Mouse (Mus musculus) naive thymus-derived CD4-positive, alpha-beta T cell, adult 2 months (primary cell): Measurements from ENCODE around the gene Secisbp2.
"Not testable (repeated sequence)": the region's sequence is repeated elsewhere in the genome, so short reads cannot be mapped to it uniquely, and the experiment has no call there.

ENCODE experiments used
- DNase-seq: peaks from one replicate; pipeline ENCODE4 v3.0.0-alpha.2; 2011; ENCODE audit warnings: low read depth

Secisbp2 gene

DNA sequence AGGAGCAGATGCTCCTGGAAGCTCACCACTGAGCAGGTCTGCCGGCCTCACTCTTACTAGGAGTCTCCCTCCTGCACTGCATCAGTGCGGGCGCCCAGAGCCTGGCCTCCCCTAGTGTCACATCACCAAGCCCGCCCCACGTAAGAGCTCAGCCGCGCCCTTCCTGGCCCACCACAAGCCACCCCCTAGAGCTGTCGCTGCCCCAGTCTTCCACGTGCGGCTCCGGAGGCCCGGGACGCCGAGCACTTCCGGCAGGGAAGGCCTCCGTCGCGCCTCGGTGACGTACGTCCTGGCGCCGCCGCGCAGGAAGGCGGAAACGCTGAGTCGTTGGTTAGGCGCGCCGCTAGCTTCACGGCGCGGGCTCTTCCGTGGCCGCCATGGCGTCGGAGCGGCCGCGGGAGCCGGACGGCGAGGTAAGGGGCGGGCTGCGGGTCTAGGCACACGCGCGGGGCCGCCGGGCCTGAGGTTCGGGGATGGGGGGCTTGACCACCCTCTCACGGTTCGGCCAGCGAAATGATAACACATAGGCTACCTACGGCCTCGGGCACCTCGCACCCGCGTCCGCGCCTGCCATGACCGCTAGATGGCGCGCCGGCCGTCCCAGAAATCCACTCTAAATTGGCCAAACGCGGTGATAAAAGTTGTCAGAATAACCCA is at the start of gene Secisbp2:
Secisbp2 (plus strand) TSS at position 290 of the 657 bp plus-strand sequence.
- peak; percentile 95 for DNase-seq

DNA sequence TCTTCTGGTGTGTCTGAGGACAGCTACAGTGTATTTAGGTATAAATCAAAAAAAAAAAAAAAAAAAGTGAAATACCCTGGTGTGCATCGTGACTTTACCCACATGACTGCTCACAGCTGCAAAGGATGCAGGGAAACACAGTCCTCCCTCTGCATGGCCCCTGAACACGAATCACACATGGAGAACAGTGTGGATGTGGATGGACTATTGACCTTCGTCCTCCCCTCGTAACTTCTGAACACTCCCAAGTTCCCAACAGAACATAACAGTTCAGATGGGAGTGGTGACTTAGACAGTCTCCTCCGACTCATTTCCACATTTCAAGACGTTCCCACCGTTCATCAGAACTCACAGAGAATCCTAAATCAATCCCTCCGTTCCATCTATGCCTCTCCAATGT is 48.7 kb upstream of the Secisbp2 start:
- no peak for DNase-seq

DNA sequence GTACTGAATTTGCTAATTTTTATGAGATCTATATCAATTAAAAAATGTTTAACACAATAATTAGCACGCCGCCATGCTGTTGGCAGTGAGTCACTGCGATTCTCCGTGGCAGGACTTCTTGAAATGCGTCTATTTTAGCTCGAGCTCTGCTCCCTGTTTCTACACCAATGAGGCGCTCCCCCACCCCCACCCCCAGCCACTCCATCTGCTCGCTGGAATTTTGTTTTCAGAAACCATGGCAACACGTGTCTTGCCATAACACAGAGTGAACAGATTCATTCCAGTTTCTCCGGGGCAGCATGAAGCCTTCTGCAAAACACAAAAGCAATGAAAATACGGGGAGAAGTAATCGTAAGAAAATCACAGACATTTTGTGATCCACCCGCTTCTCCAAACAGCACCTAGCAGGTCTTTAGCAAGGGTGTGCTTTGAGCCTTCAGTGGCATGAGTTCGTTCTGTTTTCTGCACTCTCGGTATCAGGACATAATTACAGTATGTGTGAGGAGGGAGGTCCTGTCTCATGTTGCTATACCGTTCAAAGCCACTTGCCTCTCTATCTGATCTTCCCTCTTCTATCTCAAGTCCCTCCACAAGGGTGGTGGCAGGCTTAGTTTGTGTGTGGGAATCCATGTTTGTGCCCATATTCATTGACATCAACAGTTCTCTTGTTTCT is 48.1 kb upstream of the Secisbp2 start:
- no peak for DNase-seq

DNA sequence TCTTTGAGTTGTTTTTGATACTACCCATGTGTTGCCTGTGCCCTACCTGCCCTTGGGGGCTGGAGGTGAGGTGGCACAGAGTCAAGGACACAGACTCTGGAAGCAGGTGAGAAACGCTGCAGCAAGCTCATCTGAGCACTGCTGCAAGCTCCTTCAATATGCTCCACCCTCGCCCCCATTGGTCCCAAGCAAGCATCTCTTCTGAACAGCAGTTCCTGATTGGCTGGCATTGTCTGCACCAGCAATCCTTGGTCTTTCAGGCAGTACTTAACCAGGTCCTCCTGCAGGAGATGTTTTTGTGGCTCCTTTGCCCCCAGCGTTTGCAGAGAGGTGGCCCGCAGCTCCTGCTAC is 47.6 kb upstream of the Secisbp2 start:
- DNase-seq, result no peak

DNA sequence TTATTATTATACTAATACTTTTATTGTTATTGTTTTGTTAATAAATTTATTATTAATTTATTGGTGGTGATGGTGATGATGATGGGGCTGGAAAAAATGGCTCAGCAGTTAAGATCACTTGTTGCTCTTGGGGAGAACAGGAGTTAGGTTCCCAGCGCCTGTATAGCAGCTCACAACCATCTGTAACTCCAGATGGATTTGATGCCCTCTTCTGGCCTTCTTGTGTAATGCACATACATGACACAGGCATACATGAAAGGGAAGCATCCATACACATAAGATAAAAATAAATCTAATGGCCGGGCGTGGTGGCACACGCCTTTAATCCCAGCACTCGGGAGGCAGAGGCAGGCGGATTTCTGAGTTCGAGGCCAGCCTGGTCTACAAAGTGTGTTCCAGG is 42.3 kb upstream of the Secisbp2 start:
- no peak for DNase-seq

DNA sequence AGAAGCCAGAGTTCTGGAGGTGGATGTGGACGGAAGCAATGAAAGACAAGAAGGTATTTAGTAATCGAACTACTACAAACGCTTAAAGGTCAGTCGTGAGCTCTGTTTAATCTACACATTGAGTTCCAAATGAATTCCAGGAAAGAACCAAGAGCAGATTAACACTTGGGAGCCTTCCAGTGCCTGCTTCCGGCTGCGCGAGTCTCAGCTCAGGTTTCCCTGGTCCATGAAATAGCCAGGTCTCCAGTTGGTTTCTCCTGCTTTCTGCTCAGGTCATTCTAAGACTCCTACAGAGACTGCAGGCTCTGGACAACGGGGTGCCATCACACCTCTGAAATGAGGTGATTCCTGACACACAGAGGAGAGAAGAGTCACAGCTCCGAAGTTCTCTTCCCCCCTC is 40.4 kb upstream of the Secisbp2 start:
- no peak for DNase-seq

DNA sequence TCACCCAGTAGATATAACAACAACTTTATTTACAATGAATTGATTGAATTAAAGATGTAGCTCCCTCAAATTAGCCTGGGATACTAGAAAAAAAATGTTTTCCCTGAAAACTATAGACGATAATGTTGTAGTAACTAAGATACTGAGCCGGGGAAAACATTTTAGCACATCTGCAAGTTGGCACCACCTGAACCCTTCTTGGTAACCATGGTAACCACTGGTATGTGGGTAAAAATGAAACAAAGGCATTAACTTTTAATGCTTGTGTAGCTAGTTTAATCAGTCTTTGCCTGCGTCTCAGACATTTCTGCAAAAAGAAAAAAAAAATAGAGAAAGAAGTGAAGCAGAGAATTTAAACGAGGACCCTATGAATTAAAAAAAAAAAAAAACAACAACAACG is 40.0 kb upstream of the Secisbp2 start:
- no peak for DNase-seq

DNA sequence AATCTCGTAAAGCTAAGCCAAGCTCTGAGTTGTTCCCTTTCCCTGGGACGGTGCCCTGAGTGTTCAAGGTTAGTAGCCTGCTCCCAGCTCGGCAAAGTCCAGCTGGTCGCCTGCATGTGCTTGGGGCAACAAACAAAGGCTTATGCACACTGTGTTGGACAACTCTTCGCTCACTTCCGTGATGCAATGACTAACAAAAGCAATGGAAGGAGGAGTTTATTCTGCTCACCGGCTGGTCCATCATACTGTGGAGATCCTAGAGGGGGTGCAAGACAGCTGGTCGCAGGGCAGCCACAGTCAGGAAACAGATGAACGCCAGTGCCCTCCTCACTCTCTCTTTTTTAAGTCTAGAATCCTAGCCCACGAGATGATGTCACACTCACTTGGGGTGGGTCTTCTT is 35.7 kb upstream of the Secisbp2 start:
- DNase-seq, result no peak

DNA sequence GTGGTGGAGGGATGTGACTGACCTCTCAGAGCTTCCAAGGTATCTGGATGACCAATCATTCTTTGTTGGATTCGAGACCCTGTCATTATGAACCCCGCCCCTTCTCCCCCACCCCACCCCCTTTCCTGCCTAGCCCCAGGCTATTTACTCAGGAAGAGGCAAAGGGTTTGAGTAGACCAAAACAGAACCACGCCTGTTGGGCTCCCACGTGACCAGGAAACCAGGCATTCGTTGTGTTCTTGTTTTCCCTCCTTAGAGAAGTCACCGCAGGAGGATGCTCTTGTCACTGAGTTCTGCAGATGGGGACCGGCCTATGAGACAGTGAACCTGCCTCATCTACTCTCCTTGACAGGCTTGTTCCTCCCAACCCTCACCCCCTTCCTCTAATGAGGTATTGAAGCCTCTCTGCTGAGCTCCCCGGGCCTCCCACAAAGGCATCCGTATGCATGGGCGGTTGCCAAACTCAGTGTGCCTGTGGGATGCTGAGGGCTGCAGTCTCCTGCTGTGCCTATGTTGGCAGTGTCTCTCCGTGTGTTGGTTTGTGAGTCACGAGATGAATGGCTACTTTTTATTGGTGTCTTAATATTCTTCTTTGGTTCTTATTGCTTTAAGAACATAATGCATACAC is 35.0 kb upstream of the Secisbp2 start:
- DNase-seq, result peak; percentile 16

DNA sequence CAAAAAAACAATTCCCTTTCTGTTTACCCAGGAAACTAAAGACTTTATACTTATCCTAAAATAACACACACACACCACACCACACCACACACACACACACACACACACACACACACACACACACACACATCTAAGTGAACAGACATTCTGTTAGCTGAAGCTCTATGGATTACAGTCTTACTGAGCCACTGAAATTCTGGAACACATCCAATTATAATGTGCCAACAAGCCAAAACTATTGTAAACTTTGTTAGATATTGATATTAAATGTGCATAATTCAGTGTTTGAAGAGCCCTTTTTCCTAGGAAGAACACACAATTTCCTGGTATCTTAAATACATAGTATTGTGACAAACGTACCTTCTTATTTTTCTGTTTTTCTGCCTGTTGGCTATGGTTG is 34.2 kb upstream of the Secisbp2 start:
- DNase-seq, result no peak

DNA sequence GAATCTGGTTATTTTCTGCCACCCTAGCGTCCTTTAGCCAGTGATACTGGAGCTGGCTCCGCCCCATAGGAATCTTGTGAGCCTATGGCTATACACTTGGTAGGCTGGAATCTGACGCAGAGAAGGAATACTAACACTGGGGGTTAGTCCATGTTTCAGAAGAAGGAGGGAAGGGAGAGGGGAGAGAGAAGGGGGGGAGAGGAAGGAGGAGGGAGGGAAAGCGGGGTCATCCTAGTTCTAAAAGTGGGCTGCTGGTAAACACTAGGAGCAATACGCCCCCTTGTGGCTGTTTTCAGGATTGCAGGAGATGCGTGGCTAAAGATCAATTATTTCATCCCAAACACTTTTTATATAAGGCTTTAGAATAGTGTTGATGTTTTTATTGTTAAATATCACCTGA is 33.6 kb upstream of the Secisbp2 start:
- DNase-seq, result peak; percentile 77

DNA sequence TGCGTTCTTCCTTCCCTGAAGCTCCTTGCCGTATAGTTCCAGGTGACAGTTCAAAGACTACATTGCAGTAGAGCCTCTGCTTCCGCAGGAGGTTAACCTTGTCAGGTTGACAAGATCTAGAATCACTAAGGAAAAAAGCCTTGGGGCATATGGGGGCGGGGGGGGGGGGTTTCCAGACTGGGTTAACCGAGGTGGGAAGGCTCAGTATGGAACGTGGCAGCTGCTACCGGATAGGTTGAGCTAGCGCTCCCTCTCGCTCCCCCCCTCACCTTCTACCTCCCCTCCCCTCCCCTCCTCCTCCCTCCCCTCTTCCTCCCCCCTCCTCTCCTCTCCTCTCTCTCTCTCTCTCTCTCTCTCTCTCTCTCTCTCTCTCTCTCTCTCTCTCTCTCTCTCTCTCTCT is 32.9 kb upstream of the Secisbp2 start:
- DNase-seq, result peak; percentile 23

DNA sequence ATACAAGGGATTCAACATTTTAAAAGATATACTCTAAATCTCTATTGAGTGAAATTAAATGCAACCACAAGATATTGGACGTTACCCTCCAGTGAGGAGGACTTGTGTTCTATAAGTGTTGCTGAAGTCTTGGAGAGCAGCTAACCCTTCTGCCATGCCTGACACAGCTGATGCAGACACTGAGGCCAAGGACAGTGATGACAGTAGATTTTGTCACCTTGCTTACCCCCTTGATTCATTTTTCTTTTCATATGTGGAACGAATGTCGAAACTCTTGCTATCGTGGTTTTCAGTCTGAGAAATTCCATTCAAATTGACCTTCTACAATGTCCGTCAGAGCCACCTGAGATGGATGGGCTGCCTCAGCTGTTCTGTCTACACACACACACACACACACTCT is 28.9 kb upstream of the Secisbp2 start:
- no peak for DNase-seq

DNA sequence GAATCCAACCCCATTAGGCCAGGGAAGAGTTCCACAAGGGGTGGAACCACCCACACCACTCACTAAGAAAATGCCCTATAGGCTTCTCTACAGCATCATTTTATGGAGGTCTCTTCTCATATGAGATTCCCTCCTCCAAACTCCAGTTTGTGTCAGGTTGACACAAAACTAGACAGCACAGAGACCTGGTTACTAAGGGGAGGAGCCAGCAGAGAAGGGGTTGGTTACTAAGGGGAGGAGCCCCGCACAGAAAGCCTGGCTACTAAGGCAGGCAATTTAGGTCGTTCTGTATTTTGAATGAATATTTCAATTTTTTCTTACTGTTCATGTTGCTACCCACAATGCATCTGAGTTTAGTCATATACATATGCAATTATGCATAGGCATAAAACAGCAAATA is 27.8 kb upstream of the Secisbp2 start:
- DNase-seq, result no peak

DNA sequence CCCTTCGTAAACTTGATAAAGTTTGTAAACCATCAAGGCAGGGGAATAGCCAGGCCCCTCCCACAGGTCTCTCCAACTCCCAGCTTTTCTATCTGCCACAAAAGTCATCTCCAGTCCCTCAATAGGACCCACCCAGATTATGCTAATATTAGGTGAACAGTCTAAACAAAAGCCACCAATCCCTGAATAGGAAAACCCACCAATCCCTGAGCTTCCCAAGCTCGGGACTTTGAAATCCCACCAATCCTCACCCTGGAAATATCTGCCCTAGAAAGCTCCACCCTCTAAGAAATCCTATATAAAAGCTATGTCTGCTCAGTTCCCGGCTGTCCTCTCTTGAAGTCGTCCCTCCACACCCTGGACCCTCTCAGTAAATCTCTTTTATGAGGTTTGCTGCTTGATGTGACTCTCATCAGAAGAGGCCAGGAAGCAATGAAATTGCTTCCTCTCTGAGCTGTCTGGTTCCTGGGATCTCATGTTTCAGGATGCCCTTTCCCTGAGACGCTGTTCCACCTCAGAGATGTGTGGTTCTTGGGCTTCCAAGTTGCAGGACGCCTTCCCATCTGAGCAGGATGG is 23.1 kb upstream of the Secisbp2 start:
- no peak for DNase-seq

DNA sequence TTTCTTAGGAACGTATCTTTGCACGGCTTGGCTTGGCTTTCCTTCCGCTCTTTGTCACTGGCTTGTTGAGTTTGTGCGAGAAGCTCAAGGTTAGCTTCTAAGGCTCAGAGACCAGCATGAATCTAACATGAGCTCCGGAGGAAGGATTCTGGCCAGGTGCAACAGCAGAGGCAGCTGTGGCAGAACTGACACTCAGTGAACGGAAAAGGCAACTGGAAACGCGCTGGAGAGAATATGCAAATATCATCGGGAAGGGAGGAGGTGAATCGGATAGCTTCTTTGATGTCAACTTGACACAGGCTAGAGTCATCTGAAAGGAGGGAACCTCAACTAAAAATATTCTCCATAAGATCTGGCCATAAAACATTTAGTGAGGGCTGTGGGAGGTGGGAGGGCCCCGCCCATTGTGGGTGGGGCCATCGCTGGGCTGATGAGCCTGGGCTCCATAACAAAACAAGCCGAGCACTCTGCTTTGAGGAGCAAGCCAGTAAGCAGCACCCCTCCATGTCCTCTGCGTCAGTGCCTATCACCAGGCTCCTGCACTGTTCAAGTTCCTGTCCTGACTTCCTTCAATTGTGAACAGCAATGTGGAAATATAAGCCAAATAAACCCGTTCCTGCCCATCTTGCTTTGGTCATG is 20.0 kb upstream of the Secisbp2 start:
- no peak for DNase-seq

DNA sequence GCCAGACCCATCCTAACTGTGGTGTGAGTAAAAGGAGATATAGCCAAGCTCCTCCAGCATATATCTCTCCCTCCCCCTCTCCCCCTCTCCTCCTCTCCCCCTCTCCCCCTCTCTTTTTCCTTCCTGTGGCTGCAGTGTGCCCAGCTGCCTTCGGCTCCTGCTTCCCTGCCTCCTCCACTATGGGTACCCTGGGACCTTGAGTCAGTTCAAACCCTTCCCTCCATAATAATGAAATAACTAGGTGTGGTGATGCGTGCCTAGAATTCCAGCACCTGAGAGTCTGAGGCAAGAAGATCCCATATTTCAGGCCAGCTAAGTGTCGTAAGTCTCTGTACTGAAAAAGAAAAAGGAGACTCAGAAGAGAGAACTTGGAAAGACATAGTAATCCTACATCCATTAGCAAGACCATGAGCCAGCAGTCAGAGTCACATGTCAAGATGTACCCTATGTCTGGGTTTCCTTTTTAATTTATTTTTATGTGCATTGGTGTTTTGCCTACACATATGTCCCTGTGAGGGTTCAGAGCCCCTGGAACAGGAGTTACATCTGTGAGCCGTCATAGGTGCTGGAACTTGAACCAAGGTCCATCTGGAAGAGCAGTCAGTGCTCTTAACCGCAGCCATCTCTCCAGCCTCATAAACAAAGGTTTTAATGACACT is 18.8 kb upstream of the Secisbp2 start:
- DNase-seq, result no peak

DNA sequence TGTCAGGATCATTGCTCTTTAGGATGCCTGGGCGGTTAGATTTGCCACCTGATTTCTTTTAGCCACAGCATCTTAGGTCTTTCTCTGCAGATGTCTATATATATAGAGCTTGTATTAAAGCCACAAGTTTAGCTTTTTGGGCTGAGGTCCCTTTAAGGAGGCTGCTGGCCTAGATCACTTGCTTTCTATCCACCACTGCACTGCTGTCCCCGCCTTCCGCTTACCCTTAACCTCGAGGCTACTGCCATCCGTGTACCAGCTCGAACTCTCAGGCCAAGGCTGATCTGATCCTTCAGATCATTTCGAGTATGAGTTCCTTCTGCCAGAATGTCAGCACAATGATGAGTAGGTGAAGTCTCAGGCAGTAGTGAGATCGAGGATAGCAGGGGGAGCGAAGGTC is 16.1 kb upstream of the Secisbp2 start:
- not testable (repeated sequence) for DNase-seq

DNA sequence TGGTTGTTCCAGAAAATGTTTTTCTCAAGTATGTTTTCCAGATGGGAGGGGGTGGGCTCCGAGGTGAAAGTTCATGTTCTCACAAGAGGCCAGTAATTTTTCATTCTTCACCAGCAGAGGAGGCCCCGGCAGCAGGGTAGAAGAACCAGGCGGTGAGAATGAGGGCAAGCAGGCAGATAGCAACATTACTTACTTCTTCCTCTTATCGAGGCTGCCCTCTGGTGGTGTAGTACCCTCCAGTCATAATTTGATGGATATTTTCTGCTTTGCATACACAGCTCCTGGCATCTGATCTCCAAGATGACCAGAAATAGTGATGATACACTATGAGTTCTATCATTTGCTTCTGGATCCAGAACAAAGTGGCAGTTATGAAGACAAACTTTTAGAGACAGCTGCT is 12.5 kb upstream of the Secisbp2 start:
- DNase-seq, result peak; percentile 59

DNA sequence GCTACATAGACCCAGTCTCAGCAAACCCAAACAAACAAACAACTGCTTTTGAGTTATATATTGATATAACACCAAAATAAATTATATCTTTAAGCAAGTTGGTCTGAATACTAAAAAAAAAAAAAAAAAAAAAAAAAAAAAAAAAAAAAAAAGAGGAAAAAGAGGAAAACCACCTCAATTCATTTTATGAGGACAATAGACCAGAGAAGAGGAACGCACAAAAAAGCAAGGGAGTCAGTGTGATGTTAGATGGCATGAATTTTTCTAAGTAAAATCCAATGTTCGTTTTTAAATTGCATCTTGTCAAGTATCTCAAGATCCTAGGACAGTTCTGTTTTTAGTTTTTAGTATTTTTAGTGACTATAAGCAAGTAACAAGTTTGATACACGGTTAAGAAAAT is 10.1 kb upstream of the Secisbp2 start:
- DNase-seq, result no peak

DNA sequence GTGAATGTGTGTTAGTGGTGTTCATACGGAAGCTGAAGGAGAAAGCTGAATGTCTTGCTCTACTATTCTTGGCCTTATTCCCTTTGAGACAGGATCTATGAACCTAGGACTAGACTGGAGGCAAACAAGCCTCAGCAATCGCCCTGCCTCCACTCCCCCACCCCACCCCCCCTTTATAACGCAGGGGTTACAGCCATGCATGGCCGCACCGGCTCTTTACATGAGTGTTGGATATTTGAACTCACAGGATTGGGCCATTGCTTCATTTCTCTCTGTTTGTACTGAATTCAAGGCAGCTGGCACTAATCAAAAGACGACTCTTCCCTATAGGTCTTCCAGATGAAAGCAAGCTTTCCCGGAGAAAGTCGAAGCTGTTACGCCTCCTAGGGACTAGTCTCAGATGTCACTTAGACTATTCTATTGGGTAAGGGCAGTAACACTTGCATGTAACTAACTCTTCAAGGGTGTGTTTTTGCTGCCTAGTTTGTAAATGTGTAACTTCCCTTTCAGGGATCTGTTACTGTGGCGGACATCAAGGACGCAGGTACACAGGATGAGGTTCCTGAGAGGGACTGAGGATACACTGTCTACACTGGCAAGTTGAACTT is 9.2 kb upstream of the Secisbp2 start:
- peak; percentile 20 for DNase-seq
